Mouse (Mus musculus): ENCODE measurements around the gene Tmem247. TPM values are rescaled to one million over a fixed set of nuclear protein-coding genes. Genes with fewer than 3 reads are reported as not detected.

The Tmem247 gene
- polyA plus RNA-seq, 1 experiment from 2014 or later: not detected

- H3K36me3 ChIP-seq (replicated peaks): no peaks in the 10 kb centered on the region
- no peak overlapping the region for H3K27ac ChIP-seq
- H3K9ac ChIP-seq: no peak overlapping the region
- H3K4me1 ChIP-seq: peaks cover 36% of the 10 kb centered on the region
- no peaks in the 10 kb centered on the region for H3K27me3 ChIP-seq (replicated peaks)
- ATAC-seq (replicated peaks): no peak
- H3K4me2 ChIP-seq: no peak overlapping the region
- no peak overlapping the region for H3K4me3 ChIP-seq
- H3K9me3 ChIP-seq: no peaks in the 10 kb centered on the region
- 77% methylated on average over 10 of the region's 10 CpGs for WGBS
Observed at GRCm38 (mm10) chr17:86966040-86966439, 48.9 kb downstream of the Tmem247 start.

GRCm38 (mm10) chr17:86967048-86967447 lies 49.9 kb downstream of the Tmem247 start:
- no peak for ATAC-seq (replicated peaks)
- Histone ChIP-seq H3K27me3 (replicated peaks) (no peaks in the 10 kb centered on the region), H3K4me3 (no peak overlapping the region), H3K4me1 (peaks cover 27% of the 10 kb centered on the region), H3K9ac (no peak overlapping the region), H3K27ac (no peak overlapping the region), H3K4me2 (no peak overlapping the region), H3K9me3 (no peaks in the 10 kb centered on the region), H3K36me3 (replicated peaks) (no peaks in the 10 kb centered on the region)
- WGBS: 93% methylated on average over 12 of the region's 12 CpGs

GRCm38 (mm10) chr17:86967536-86968525 lies 50.7 kb downstream of the Tmem247 start:
- H3K27ac ChIP-seq: no peak overlapping the region
- H3K9ac ChIP-seq: no peak overlapping the region
- H3K9me3 ChIP-seq: no peaks in the 10 kb centered on the region
- H3K4me1 ChIP-seq: peaks cover 24% of the 10 kb centered on the region
- ATAC-seq (replicated peaks): no peak
- no peak overlapping the region for H3K4me3 ChIP-seq
- H3K36me3 ChIP-seq (replicated peaks): no peaks in the 10 kb centered on the region
- no peaks in the 10 kb centered on the region for H3K27me3 ChIP-seq (replicated peaks)
- 84% methylated on average over 10 of the region's 10 CpGs for WGBS
- H3K4me2 ChIP-seq: no peak overlapping the region

- no peaks in the 10 kb centered on the region for H3K27me3 ChIP-seq (replicated peaks)
- H3K4me2 ChIP-seq: no peak overlapping the region
- H3K9ac ChIP-seq: no peak overlapping the region
- no peak overlapping the region for H3K27ac ChIP-seq
- H3K4me3 ChIP-seq: no peak overlapping the region
- H3K4me1 ChIP-seq: peaks cover 23% of the 10 kb centered on the region
- no peaks in the 10 kb centered on the region for H3K9me3 ChIP-seq
- WGBS: 94% methylated on average over 5 of the region's 5 CpGs
- H3K36me3 ChIP-seq (replicated peaks): no peaks in the 10 kb centered on the region
- ATAC-seq (replicated peaks): no peak
Observed at GRCm38 (mm10) chr17:86968581-86968980, 51.4 kb downstream of the Tmem247 start.

- H3K36me3 ChIP-seq (replicated peaks): no peaks in the 10 kb centered on the region
- no peak overlapping the region for H3K9ac ChIP-seq
- H3K4me1 ChIP-seq: peaks cover 13% of the 10 kb centered on the region
- H3K27me3 ChIP-seq (replicated peaks): no peaks in the 10 kb centered on the region
- ATAC-seq (replicated peaks): no peak
- no peak overlapping the region for H3K4me3 ChIP-seq
- H3K27ac ChIP-seq: no peak overlapping the region
- no peak overlapping the region for H3K4me2 ChIP-seq
- 57% methylated on average over 5 of the region's 5 CpGs for WGBS
- H3K9me3 ChIP-seq: no peaks in the 10 kb centered on the region
Observed at GRCm38 (mm10) chr17:86969582-86969981, 52.4 kb downstream of the Tmem247 start.

- ATAC-seq (replicated peaks): no peak
- 94% methylated on average over 15 of the region's 15 CpGs for WGBS
- no peak overlapping the region for H3K9ac ChIP-seq
- no peak overlapping the region for H3K27ac ChIP-seq
- H3K4me2 ChIP-seq: no peak overlapping the region
- H3K4me1 ChIP-seq: peaks cover 7% of the 10 kb centered on the region
- H3K27me3 ChIP-seq (replicated peaks): no peaks in the 10 kb centered on the region
- H3K4me3 ChIP-seq: no peak overlapping the region
- no peaks in the 10 kb centered on the region for H3K9me3 ChIP-seq
- H3K36me3 ChIP-seq (replicated peaks): no peaks in the 10 kb centered on the region
Observed at GRCm38 (mm10) chr17:86970026-86970750, 53.0 kb downstream of the Tmem247 start.

GRCm38 (mm10) chr17:86971036-86971435 lies 53.9 kb downstream of the Tmem247 start:
- 79% methylated on average over 5 of the region's 5 CpGs for WGBS
- Histone ChIP-seq H3K9me3 (no peaks in the 10 kb centered on the region), H3K9ac (no peak overlapping the region), H3K4me3 (no peak overlapping the region), H3K27me3 (replicated peaks) (no peaks in the 10 kb centered on the region), H3K36me3 (replicated peaks) (no peaks in the 10 kb centered on the region), H3K4me1 (0 out of 2 replicates have a peak, but pooled peaks cover under 1% of the 10 kb centered on the region), H3K27ac (no peak overlapping the region), H3K4me2 (no peak overlapping the region)
- no peak for ATAC-seq (replicated peaks)

GRCm38 (mm10) chr17:86971860-86972259 lies 54.7 kb downstream of the Tmem247 start:
- Histone ChIP-seq H3K27ac (no peak overlapping the region), H3K4me2 (no peak overlapping the region), H3K27me3 (replicated peaks) (no peaks in the 10 kb centered on the region), H3K9ac (no peak overlapping the region), H3K36me3 (replicated peaks) (no peaks in the 10 kb centered on the region), H3K9me3 (no peaks in the 10 kb centered on the region), H3K4me1 (no peaks in the 10 kb centered on the region), H3K4me3 (no peak overlapping the region)
- 94% methylated on average over 7 of the region's 7 CpGs for WGBS
- no peak for ATAC-seq (replicated peaks)

Other genes starting within 250 kb of the Tmem247 start
- gene Epas1, start 163.6 kb upstream of the Tmem247 start, polyA plus RNA-seq (2015; fragmentation: Nextera tagmentation; extraction: Ambion mirVana): 5.1 and 5.2 TPM in 2 replicates
- not detected in 2 replicates for gene Atp6v1e2, start 30.5 kb downstream of the Tmem247 start, polyA plus RNA-seq (2015; fragmentation: Nextera tagmentation; extraction: Ambion mirVana)
- 5.6 and 7.0 TPM in 2 replicates for gene Rhoq, start 45.7 kb downstream of the Tmem247 start, polyA plus RNA-seq (2015; fragmentation: Nextera tagmentation; extraction: Ambion mirVana)
- gene Pigf, start 108.1 kb downstream of the Tmem247 start, polyA plus RNA-seq (2015; fragmentation: Nextera tagmentation; extraction: Ambion mirVana): 28.1 and 29.0 TPM in 2 replicates
- gene Cript, start 108.2 kb downstream of the Tmem247 start, polyA plus RNA-seq (2015; fragmentation: Nextera tagmentation; extraction: Ambion mirVana): 194 and 211 TPM in 2 replicates
- gene Socs5, start 190.3 kb downstream of the Tmem247 start, polyA plus RNA-seq (2015; fragmentation: Nextera tagmentation; extraction: Ambion mirVana): 14.8 and 16.2 TPM in 2 replicates

Data from midbrain, embryonic 15.5 days (tissue).